Mouse (Mus musculus) 416B (cell line): Measurements from ENCODE around the gene Tead2.
A peak's percentile ranks its signal among the peaks of the same experiment; 100 is the strongest.
"Not testable (repeated sequence)": the region's sequence is repeated elsewhere in the genome, so short reads cannot be mapped to it uniquely, and the experiment has no call there.

Source experiments
- DNase-seq: peaks from one replicate; pipeline ENCODE4 v3.0.0; 2011; ENCODE audit warnings: low read depth

Gene Tead2

GRCm38 (mm10) chr7:45228548-45228947 is 13.0 kb downstream of the Tead2 start:
- DNase-seq = no peak

- DNase-seq = no peak
These were observed 13.5 kb downstream of the Tead2 start for GRCm38 (mm10) chr7:45229046-45229445.

DNA sequence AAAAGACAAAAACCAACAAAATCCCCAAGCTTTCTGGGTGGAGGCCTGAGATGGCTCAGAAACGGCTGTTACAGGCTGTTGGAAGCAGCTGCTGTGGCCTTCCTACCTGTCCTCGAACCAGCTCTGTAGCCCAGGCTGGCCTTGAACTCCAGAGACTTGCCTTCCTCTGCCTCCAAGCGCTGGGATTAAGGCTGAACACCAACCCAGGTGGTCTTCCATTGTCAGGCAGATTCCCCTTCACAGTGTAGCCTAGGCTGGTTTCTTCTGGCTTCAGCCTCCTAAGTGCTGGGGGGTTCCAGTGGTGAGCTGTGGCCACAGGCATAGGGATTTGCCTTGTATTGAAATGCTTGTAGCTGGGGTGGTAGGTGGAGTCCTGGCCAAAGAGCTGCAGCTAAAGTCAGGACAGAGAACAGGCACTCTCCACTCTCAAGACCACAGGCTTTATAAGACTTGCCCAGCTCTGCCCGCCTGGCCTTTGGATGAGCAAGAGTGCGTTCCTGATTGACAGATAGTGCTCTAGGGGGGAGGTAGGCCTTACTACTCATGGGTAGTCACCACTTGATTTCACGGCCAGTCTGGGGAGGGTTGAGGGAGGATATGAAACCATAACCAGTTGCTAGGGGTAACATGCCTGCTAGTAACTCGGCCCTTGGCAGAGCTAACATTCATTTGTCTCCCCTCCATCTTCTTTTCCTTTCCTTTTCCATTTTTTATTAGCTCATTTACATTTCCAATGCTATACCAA is 14.1 kb downstream of the Tead2 start:
- DNase-seq = peak; percentile 12

- no peak for DNase-seq
These were observed 15.6 kb downstream of the Tead2 start for GRCm38 (mm10) chr7:45231192-45231591.

DNA sequence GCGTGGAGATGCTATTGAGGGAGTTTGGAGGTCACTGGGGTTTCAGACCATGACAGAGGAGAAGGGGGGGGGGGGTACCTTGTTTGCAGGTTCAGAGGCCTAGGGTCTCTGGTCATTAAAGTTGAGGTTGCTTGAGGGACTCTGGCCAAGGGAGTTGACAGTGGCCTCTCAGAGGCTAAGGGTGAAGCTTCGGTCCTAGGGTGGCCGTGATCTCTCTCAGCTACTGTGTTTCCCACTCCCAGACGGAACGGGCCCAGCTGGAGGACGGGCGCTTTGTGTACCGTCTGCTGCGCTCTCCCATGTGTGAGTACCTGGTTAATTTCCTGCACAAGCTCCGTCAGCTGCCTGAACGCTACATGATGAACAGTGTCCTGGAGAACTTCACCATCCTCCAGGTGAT is 16.4 kb downstream of the Tead2 start:
- no peak for DNase-seq

DNA sequence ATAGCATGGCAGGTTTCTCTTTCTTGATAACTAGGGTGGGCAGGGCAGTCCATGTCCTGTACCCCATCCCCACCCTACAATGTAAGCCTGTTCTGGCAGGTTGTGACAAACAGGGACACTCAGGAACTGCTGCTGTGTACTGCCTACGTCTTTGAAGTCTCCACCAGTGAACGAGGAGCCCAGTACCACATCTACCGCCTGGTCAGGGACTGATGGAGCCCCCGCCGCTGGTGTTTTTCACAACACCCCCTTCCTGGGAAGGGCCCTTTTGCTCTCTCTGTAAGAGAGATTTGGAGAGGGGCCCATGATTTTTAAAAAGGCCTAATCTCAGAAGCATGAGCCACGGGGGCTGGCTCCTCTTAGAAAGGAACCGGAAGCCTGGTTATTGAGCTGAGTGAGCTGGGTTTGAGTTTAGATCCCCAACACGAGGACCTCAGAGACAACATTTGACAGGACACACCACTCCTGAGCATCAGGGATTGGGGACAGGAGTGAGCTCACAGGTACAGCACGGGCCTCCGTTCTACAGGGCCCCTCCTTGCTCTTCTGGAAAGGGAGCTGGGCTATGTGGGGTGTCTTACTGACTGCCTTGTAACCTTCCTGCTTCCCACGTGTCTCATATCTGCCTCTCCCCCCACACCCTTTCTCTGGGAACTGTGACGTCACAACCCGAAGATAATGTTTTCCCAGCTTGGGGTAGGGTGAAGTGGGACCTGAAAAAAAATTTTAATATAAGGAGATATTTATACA is 17.3 kb downstream of the Tead2 start:
- no peak for DNase-seq

GRCm38 (mm10) chr7:45233580-45234332 is 18.2 kb downstream of the Tead2 start:
- DNase-seq = peak; percentile 21

- no peak for DNase-seq
These were observed 18.8 kb downstream of the Tead2 start for GRCm38 (mm10) chr7:45234333-45234841.

GRCm38 (mm10) chr7:45234922-45235571 is 19.5 kb downstream of the Tead2 start:
- no peak for DNase-seq

- no peak for DNase-seq
These were observed 20.2 kb downstream of the Tead2 start for GRCm38 (mm10) chr7:45235656-45236180.

DNA sequence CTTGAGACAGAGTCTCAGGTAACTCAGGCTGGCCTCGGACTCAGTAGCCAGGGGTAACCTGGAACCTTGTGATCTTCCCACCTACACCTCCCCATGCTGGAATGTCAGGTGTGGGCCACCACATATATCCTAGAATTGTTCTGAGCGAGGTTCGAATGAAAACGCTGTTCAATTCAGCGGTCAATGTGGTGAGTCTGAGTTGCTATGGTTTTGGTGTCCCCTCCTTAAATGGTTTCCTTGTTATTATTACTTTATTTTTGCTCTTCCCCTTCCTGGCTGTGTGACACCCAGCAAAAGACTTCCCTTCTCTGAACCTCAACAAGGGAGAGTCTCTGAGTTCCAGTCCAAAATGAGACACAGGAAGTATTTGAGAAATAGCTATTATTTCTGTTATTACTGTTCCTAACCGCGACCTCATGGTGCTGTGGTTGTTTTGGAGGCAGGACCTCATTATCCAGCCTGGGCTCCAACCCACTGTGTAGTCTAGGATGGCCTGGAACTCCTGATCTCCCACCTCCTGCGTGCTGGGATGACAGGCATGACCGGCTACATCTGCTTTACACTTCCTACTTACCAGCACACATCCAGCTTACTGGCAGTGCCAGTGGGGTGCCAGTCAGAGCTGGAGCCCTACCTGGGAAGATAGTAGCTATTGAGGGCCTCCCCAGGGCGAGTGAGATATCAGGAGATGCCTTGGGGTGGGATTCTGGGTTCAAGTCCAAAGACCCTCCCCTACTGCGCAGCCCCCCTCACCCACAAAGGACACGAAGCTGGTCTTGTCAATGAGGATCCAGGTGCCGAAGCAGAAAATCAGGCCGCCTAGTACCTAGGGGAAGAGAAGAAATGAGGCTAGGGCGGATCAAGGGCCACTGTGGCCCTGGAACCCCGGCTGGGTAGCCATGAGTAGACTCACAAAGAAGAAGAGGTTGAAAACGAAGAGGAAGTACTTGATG is 22.5 kb downstream of the Tead2 start:
- DNase-seq = peak; percentile 69

DNA sequence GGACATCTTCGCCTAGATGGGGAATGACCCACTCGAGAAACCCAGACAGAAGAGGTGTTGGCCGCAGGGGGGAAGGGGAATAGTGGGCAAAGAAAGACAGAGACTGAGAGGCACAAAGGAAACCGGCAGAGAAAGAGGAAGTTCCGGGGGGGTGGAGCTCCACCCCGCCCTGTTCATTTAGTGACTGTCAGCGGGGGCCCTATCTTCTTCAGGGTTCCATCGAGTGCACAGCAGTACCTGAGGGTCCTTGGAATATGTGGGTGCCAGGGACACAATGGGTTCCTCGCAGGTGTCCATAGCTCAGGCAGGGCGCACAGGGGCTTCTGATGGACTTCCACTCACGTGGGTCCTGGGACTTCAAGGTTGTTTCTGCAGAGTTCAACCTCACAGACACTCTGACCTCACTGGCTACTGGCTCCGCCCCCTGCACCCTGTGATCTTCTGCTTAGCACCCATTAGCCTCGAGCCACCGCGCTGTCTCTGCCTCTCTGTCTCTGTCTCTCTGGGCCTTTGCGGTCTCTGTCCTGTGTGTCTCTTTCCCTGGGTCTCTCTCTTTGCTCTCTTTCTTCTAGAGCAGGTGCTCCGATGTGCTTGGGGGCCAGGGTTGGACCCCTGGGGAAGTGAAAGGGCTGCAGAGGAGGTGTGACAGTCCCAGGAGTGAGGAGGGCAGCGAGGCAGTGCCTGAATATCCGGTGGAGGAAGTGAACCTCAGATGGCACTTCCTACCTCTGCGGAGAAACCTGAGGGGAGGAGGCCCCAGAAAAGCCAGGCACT is 23.4 kb downstream of the Tead2 start, which contains the start of gene Cd37:
TSS of gene Cd37 (minus strand) at position 393 of the 774 bp plus-strand sequence.
- DNase-seq = peak; percentile 74

DNA sequence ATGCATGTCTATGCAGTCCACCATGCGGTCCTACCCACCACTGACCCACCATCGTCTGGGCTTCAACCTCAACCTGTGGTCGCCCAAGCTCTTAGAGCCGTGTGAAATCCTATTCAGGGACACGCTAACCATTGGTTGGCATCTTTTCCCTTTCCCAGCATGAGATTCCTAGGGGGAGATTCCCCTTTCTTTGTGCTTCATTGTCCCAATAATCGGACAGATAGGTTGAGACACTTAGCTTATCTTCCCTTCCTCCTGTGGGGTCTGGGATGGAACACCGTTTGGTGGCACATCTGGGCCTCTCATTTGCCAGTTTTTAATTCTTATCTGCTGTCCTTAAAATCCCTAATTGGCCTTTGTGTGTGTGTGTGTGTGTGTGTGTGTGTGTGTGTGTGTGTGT is 24.6 kb downstream of the Tead2 start:
- DNase-seq = no peak

GRCm38 (mm10) chr7:45240633-45241388 is 25.3 kb downstream of the Tead2 start, which contains the start of gene Slc6a16:
TSS of gene Slc6a16 (plus strand) at chr7:45241085.
- no peak for DNase-seq

DNA sequence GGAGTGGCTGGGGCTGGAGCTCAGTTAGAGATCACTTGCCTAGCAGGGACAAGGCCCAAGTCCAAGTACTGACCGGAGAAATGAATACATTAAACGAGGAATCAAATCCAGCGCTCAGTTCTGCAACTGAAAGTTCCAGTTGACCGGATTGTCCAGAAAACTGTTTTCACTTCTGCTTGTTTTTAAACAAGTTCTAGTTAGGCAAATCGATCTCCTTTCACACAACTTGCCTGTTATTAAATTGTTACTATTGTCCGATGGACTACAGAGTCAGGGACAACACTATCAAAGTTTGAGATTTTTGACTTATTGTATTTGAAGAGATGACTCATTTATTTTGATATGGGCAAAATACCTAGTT is 25.8 kb downstream of the Tead2 start:
- DNase-seq = no peak

- DNase-seq = peak; percentile 63
These were observed 32.1 kb downstream of the Tead2 start for GRCm38 (mm10) chr7:45247666-45248065.

DNA sequence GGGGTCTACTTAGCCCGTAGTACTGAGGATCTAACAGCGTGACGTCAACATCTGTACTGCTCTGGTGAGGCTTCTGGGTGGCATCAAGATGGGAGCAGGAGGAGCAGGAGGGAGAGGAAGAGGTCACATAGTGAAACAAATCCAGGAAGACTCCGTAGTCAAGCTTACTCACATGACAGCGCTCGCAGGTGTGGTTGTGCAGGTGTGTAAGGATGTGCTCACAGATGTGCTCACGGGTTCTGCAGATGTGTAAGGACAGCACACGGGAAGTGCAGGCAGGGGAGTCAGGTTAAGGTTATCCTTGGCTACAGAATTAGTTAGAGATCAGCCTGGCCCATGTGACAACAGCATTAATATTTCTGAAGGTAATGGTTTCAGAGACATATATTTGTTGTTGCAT is 38.3 kb downstream of the Tead2 start:
- DNase-seq = no peak

GRCm38 (mm10) chr7:45255822-45256221 is 40.3 kb downstream of the Tead2 start:
- not testable (repeated sequence) for DNase-seq
